Mouse (Mus musculus) MEL (cell line): ENCODE measurements at regions not wholly inside any gene's neighbourhood (a gene's known extent, or its start where the extent isn't known, plus 50 kb on each side); places are given as distances from the start of the nearest gene placed in this dataset.

Experiments
- DNase-seq: peaks from one replicate; pipeline ENCODE4 v3.0.0; 2011; ENCODE audit warnings: low read depth, low spot score
- H3K27ac ChIP-seq: 2 replicates; pipeline ENCODE4 v1.5.1; 2012; ENCODE audit warnings: low read depth, mild to moderate bottlenecking, control low read depth, low read length, moderate library complexity; ENCODE audit not compliant: control insufficient read depth
- H3K27me3 ChIP-seq, 2 experiments: fragments of 150-350 bp in 1 of 2; sonication (generic) in 1 of 2; 2 replicates each; pipeline ENCODE4 v1.6.1; 2012; ENCODE audit warnings: low read length in 2 of 2, mild to moderate bottlenecking in 2 of 2, improper control_type of control experiment in 1 of 2, moderate library complexity in 1 of 2; ENCODE audit not compliant: insufficient read depth in 2 of 2, control insufficient read depth in 1 of 2
- H3K36me3 ChIP-seq, 2 experiments: 2 replicates each; pipeline ENCODE4 v1.6.1; 2012 to 2014; ENCODE audit warnings: low read length in 2 of 2, improper control_type of control experiment in 1 of 2, inconsistent platforms in 1 of 2, mild to moderate bottlenecking in 1 of 2; ENCODE audit not compliant: insufficient read depth in 2 of 2, control insufficient read depth in 1 of 2
- H3K4me1 ChIP-seq, 2 experiments: fragments of 150-350 bp in 1 of 2; sonication (generic) in 1 of 2; 2 replicates each; pipeline ENCODE4 v1.6.1; 2012; ENCODE audit warnings: low read length in 2 of 2, improper control_type of control experiment in 1 of 2, mild to moderate bottlenecking in 1 of 2; ENCODE audit not compliant: insufficient read depth in 2 of 2, control insufficient read depth in 1 of 2
- H3K4me3 ChIP-seq, 2 experiments: fragments of 150-350 bp in 1 of 2; sonication (generic) in 1 of 2; 2 replicates each; pipeline ENCODE4 v1.5.1; 2012; ENCODE audit warnings: low read depth in 2 of 2, low read length in 2 of 2, mild to moderate bottlenecking in 2 of 2, moderate library complexity in 2 of 2, control low read depth in 1 of 2, improper control_type of control experiment in 1 of 2; ENCODE audit not compliant: control insufficient read depth in 1 of 2, insufficient read depth in 1 of 2
- H3K79me2 ChIP-seq: 2 replicates; pipeline ENCODE4 v1.6.1; 2012; ENCODE audit warnings: mild to moderate bottlenecking, low read length, moderate library complexity; ENCODE audit not compliant: control insufficient read depth, poor library complexity, insufficient read depth
- H3K9ac ChIP-seq: 2 replicates; pipeline ENCODE4 v1.6.1; 2012; ENCODE audit warnings: low read depth, mild to moderate bottlenecking, control low read depth, low read length, moderate library complexity; ENCODE audit not compliant: control insufficient read depth, poor library complexity, severe bottlenecking
- H3K9me3 ChIP-seq: fragments of 150-350 bp; sonication (generic); replicated peaks from 2 replicates; pipeline ENCODE4 v1.6.1; 2012; ENCODE audit warnings: mild to moderate bottlenecking, low read length, improper control_type of control experiment, moderate library complexity; ENCODE audit not compliant: insufficient read depth
- BHLHE40 ChIP-seq: IDR thresholded peaks from 2 replicates; pipeline ENCODE4 v1.6.1; 2012; ENCODE audit warnings: low read depth, mild to moderate bottlenecking, inconsistent platforms, low read length, improper control_type of control experiment, borderline replicate concordance
- CHD1 ChIP-seq: IDR thresholded peaks from 2 replicates; pipeline ENCODE4 v1.6.1; 2012; ENCODE audit warnings: low read depth, mild to moderate bottlenecking, inconsistent platforms, low read length, improper control_type of control experiment
- CHD2 ChIP-seq: IDR thresholded peaks from 2 replicates; pipeline ENCODE4 v1.6.1; 2011; ENCODE audit warnings: low read length, improper control_type of control experiment
- CTCF ChIP-seq, 3 experiments: IDR thresholded peaks in 2 of 3; conservative IDR thresholded peaks in 1 of 3; 2 replicates each; pipeline ENCODE4 v1.5.1; 2011 to 2012; ENCODE audit warnings: low read length in 3 of 3, low read depth in 2 of 3, mild to moderate bottlenecking in 2 of 3, improper control_type of control experiment in 1 of 3, inconsistent platforms in 1 of 3, mixed read lengths in 1 of 3, moderate library complexity in 1 of 3; ENCODE audit not compliant: control insufficient read depth in 1 of 3, insufficient read depth in 1 of 3, poor library complexity in 1 of 3, severe bottlenecking in 1 of 3
- EP300 ChIP-seq, 2 experiments: IDR thresholded peaks; 2 replicates each; pipeline ENCODE4 v1.6.1; 2011; ENCODE audit warnings: improper control_type of control experiment in 2 of 2, low read length in 2 of 2, low read depth in 1 of 2, mild to moderate bottlenecking in 1 of 2
- ETS1 ChIP-seq: IDR thresholded peaks from 2 replicates; pipeline ENCODE4 v1.6.1; 2012; ENCODE audit warnings: low read depth, mild to moderate bottlenecking, inconsistent platforms, low read length, improper control_type of control experiment, moderate library complexity
- GABPA ChIP-seq: IDR thresholded peaks from 2 replicates; pipeline ENCODE4 v1.6.1; 2012; ENCODE audit warnings: low read depth, mild to moderate bottlenecking, inconsistent platforms, low read length, improper control_type of control experiment, moderate library complexity
- GATA1 ChIP-seq: IDR thresholded peaks from 2 replicates; pipeline ENCODE4 v1.6.1; 2011; ENCODE audit warnings: low read depth, low read length, improper control_type of control experiment
- HCFC1 ChIP-seq: IDR thresholded peaks from 2 replicates; pipeline ENCODE4 v1.6.1; 2012; ENCODE audit warnings: low read depth, mild to moderate bottlenecking, inconsistent platforms, low read length, improper control_type of control experiment, moderate library complexity
- KAT2A ChIP-seq: conservative IDR thresholded peaks from 2 replicates; pipeline ENCODE4 v1.6.1; 2012; ENCODE audit warnings: low read depth, low read length, improper control_type of control experiment, inconsistent platforms
- MAFK ChIP-seq: IDR thresholded peaks from 2 replicates; pipeline ENCODE4 v1.6.1; 2011; ENCODE audit warnings: low read depth, mild to moderate bottlenecking, low read length, improper control_type of control experiment, borderline replicate concordance
- MAX ChIP-seq: IDR thresholded peaks from 2 replicates; pipeline ENCODE4 v1.6.1; 2011; ENCODE audit warnings: low read length, improper control_type of control experiment
- MXI1 ChIP-seq: IDR thresholded peaks from 2 replicates; pipeline ENCODE4 v1.6.1; 2011; ENCODE audit warnings: mild to moderate bottlenecking, low read depth, low read length, improper control_type of control experiment
- MYB ChIP-seq: IDR thresholded peaks from 2 replicates; pipeline ENCODE4 v1.6.1; 2011; ENCODE audit warnings: mild to moderate bottlenecking, low read depth, low read length, improper control_type of control experiment
- MYC ChIP-seq: IDR thresholded peaks from 2 replicates; pipeline ENCODE4 v1.6.1; 2011; ENCODE audit warnings: low read depth, mild to moderate bottlenecking, low read length, improper control_type of control experiment, moderate library complexity
- NELFE ChIP-seq: IDR thresholded peaks from 2 replicates; pipeline ENCODE4 v1.6.1; 2011; ENCODE audit warnings: low read depth, low read length, improper control_type of control experiment
- POLR2A ChIP-seq, 2 experiments: IDR thresholded peaks; 2 replicates each; pipeline ENCODE4 v1.6.1; 2011 to 2012; ENCODE audit warnings: low read length in 2 of 2, mild to moderate bottlenecking in 2 of 2, control low read depth in 1 of 2, improper control_type of control experiment in 1 of 2, low read depth in 1 of 2, moderate library complexity in 1 of 2; ENCODE audit not compliant: control insufficient read depth in 1 of 2, insufficient read depth in 1 of 2, poor library complexity in 1 of 2
- POLR2AphosphoS2 ChIP-seq: IDR thresholded peaks from 2 replicates; pipeline ENCODE4 v1.6.1; 2011; ENCODE audit warnings: low read length, improper control_type of control experiment
- RAD21 ChIP-seq: IDR thresholded peaks from 2 replicates; pipeline ENCODE4 v1.6.1; 2011; ENCODE audit warnings: mild to moderate bottlenecking, low read depth, low read length, improper control_type of control experiment
- RCOR1 ChIP-seq: IDR thresholded peaks from 2 replicates; pipeline ENCODE4 v1.6.1; 2012; ENCODE audit warnings: low read depth, mild to moderate bottlenecking, inconsistent platforms, low read length, improper control_type of control experiment
- SIN3A ChIP-seq: IDR thresholded peaks from 2 replicates; pipeline ENCODE4 v1.6.1; 2012; ENCODE audit warnings: low read length, improper control_type of control experiment, inconsistent platforms
- SMC3 ChIP-seq: IDR thresholded peaks from 2 replicates; pipeline ENCODE4 v1.6.1; 2011; ENCODE audit warnings: low read depth, low read length, improper control_type of control experiment
- TAL1 ChIP-seq: IDR thresholded peaks from 2 replicates; pipeline ENCODE4 v1.6.1; 2012; ENCODE audit warnings: mild to moderate bottlenecking, inconsistent platforms, low read length, moderate library complexity, mixed read lengths
- TCF12 ChIP-seq: IDR thresholded peaks from 2 replicates; pipeline ENCODE4 v1.6.1; 2014; ENCODE audit warnings: low read depth, mild to moderate bottlenecking, inconsistent platforms, low read length, improper control_type of control experiment, moderate library complexity
- UBTF ChIP-seq: IDR thresholded peaks from 2 replicates; pipeline ENCODE4 v1.6.1; 2012; ENCODE audit warnings: low read depth, mild to moderate bottlenecking, inconsistent platforms, low read length, improper control_type of control experiment, moderate library complexity, borderline replicate concordance; ENCODE audit not compliant: insufficient read depth
- USF1 ChIP-seq: IDR thresholded peaks from 2 replicates; pipeline ENCODE4 v1.6.1; 2014; ENCODE audit warnings: low read depth, mild to moderate bottlenecking, inconsistent platforms, low read length, improper control_type of control experiment, moderate library complexity
- USF2 ChIP-seq, 2 experiments: IDR thresholded peaks; 2 replicates each; pipeline ENCODE4 v1.6.1; 2011 to 2012; ENCODE audit warnings: improper control_type of control experiment in 2 of 2, low read length in 2 of 2, borderline replicate concordance in 1 of 2, inconsistent platforms in 1 of 2, low read depth in 1 of 2, mild to moderate bottlenecking in 1 of 2; ENCODE audit not compliant: insufficient read depth in 1 of 2
- ZC3H11A ChIP-seq: IDR thresholded peaks from 2 replicates; pipeline ENCODE4 v1.6.1; 2012; ENCODE audit warnings: low read depth, mild to moderate bottlenecking, inconsistent platforms, low read length, improper control_type of control experiment
- ZKSCAN1 ChIP-seq: IDR thresholded peaks from 2 replicates; pipeline ENCODE4 v1.6.1; 2012; ENCODE audit warnings: low read depth, mild to moderate bottlenecking, inconsistent platforms, low read length, improper control_type of control experiment, moderate library complexity
- ZMIZ1 ChIP-seq: IDR thresholded peaks from 2 replicates; pipeline ENCODE4 v1.6.1; 2012; ENCODE audit warnings: low read depth, mild to moderate bottlenecking, inconsistent platforms, low read length, improper control_type of control experiment, moderate library complexity
- ZNF384 ChIP-seq: IDR thresholded peaks from 2 replicates; pipeline ENCODE4 v1.6.1; 2012; ENCODE audit warnings: low read depth, mild to moderate bottlenecking, inconsistent platforms, low read length, improper control_type of control experiment

GRCm38 (mm10) chr3:20776128-20776963, 409.4 kb upstream of the Agtr1b start:
- Histone ChIP-seq H3K27me3 (no peaks in the 10 kb centered on the region), H3K4me3 (no peak overlapping the region), H3K9ac (no peak overlapping the region), H3K79me2 (no peaks in the 10 kb centered on the region), H3K4me1 (no peaks in the 10 kb centered on the region), H3K36me3 (no peaks in the 10 kb centered on the region), H3K27ac (no peak overlapping the region), H3K9me3 (no peaks in the 10 kb centered on the region)
- TF ChIP-seq MYB (no peak), ZKSCAN1 (no peak), BHLHE40 (no peak), HCFC1 (no peak), RCOR1 (no peak), KAT2A (no peak), MXI1 (no peak)
- no peak for DNase-seq

- DNase-seq: no peak
- TF ChIP-seq POLR2A (IDR thresholded peaks at IDR 0.05; ENCODE audit: control insufficient read depth in 1 of 2, insufficient read depth in 1 of 2, low read depth in 1 of 2, low read length in 2 of 2, poor library complexity in 1 of 2) (no peak), POLR2AphosphoS2 (no peak), TAL1 (no peak), CHD1 (no peak), CHD2 (no peak), MYC (no peak), UBTF (no peak), ZMIZ1 (no peak), ZNF384 (no peak), ZC3H11A (no peak), MAX (no peak), NELFE (no peak), RAD21 (no peak), USF2 (IDR thresholded peaks at IDR 0.05; ENCODE audit: borderline replicate concordance in 1 of 2, insufficient read depth in 1 of 2, low read depth in 1 of 2, low read length in 2 of 2) (no peak), CTCF (IDR thresholded peaks at IDR 0.05 in 2 of 3, conservative IDR thresholded peaks at IDR 0.05 in 1 of 3; ENCODE audit: control insufficient read depth in 1 of 3, insufficient read depth in 1 of 3, low read depth in 2 of 3, low read length in 3 of 3, poor library complexity in 1 of 3, severe bottlenecking in 1 of 3) (no peak), SMC3 (no peak), MAFK (no peak), SIN3A (no peak), MXI1 (0 out of 2 replicates have a peak, but pooled peaks have one; percentile 24), EP300 (IDR thresholded peaks at IDR 0.05; ENCODE audit: low read depth in 1 of 2, low read length in 2 of 2) (peak in 1 of 2 experiments; percentile 31; a peak in 1 of 4 replicates), GABPA (no peak), KAT2A (no peak), USF1 (peak; percentile 16; the same call in 1 of the 2 replicates), TCF12 (0 out of 2 replicates have a peak, but pooled peaks have one; percentile 11), ETS1 (no peak), GATA1 (no peak)
Observed at GRCm38 (mm10) chr3:20734302-20734701, 367.3 kb upstream of the Agtr1b start.

More at GRCm38 (mm10) chr3:20734302-20734701, 367.3 kb upstream of the Agtr1b start:
- Histone ChIP-seq H3K27me3 (no peaks in the 10 kb centered on the region), H3K27ac (no peak overlapping the region), H3K79me2 (no peaks in the 10 kb centered on the region), H3K36me3 (peaks cover 0 to 6% of the 10 kb centered on the region in 2 experiments; a peak in 1 of 4 replicates), H3K9ac (no peak overlapping the region), H3K9me3 (no peaks in the 10 kb centered on the region), H3K4me3 (no peak overlapping the region), H3K4me1 (peaks cover 0 to 3% of the 10 kb centered on the region in 2 experiments; a peak in 1 of 4 replicates)
